Mouse (Mus musculus): ENCODE measurements around the gene F8. TPM values are rescaled to one million over a fixed set of nuclear protein-coding genes. Genes with fewer than 3 reads are reported as not detected.
A peak's percentile ranks its signal among the peaks of the same experiment; 100 is the strongest.

F8 gene
- polyA plus RNA-seq (2016; fragmentation: Nextera tagmentation; extraction: Ambion mirVana): 1.3 and 1.8 TPM in 2 replicates

GRCm38 (mm10) chrX:75382195-75382771 is at the start of gene F8, which contains the start of gene Fundc2:
F8 (minus strand) TSS chrX:75382615.
Fundc2 (plus strand) TSS chrX:75382399.
- 8% methylated on average over 24 of the region's 25 CpGs for whole genome bisulfite sequencing
- peak within 1 kb of the TSS; percentile 92 for H3K27ac ChIP-seq
- H3K4me3 ChIP-seq: peak within 1 kb of the TSS; percentile 59
- H3K27me3 ChIP-seq (ENCODE audit: insufficient read depth, poor library complexity, severe bottlenecking): no peaks in the 10 kb centered on the region
- H3K36me3 ChIP-seq: peaks cover 1% of the 10 kb centered on the region; the same call in 1 of the 2 replicates
- peak; percentile 92 for DNase-seq (ENCODE audit: low spot score)
- H3K9me3 ChIP-seq: no peaks in the 10 kb centered on the region
- H3K4me1 ChIP-seq: no peaks in the 10 kb centered on the region

- H3K27ac ChIP-seq: peak within 1 kb of the TSS; percentile 90
- DNase-seq (ENCODE audit: low spot score): peak; percentile 96
- WGBS: 11% methylated on average over 52 of the region's 52 CpGs
- H3K9me3 ChIP-seq: no peaks in the 10 kb centered on the region
- H3K36me3 ChIP-seq: no peaks in the 10 kb centered on the region
- no peaks in the 10 kb centered on the region for H3K4me1 ChIP-seq
- peak within 1 kb of the TSS; percentile 62 for H3K4me3 ChIP-seq
- no peaks in the 10 kb centered on the region for H3K27me3 ChIP-seq (ENCODE audit: insufficient read depth, poor library complexity, severe bottlenecking)
Measured at GRCm38 (mm10) chrX:75415936-75416785, 33.7 kb upstream of the F8 start, which contains the start of the genes Cmc4, Mtcp1 and Brcc3. Cmc4 (minus strand) TSS chrX:75416584. Mtcp1 (minus strand) TSS chrX:75416588. Brcc3 (plus strand) TSS chrX:75416628.

GRCm38 (mm10) chrX:75409711-75410110 is 27.3 kb upstream of the F8 start:
- H3K4me1 ChIP-seq: no peaks in the 10 kb centered on the region
- H3K9me3 ChIP-seq: no peaks in the 10 kb centered on the region
- 91% methylated on average over 1 of the region's 1 CpGs for WGBS
- H3K36me3 ChIP-seq: no peaks in the 10 kb centered on the region
- no peak for DNase-seq (ENCODE audit: low spot score)
- no peak overlapping the region for H3K4me3 ChIP-seq
- H3K27ac ChIP-seq: no peak overlapping the region
- no peaks in the 10 kb centered on the region for H3K27me3 ChIP-seq (ENCODE audit: insufficient read depth, poor library complexity, severe bottlenecking)

- no peaks in the 10 kb centered on the region for H3K36me3 ChIP-seq
- DNase-seq (ENCODE audit: low spot score): no peak
- no peak overlapping the region for H3K4me3 ChIP-seq
- H3K9me3 ChIP-seq: no peaks in the 10 kb centered on the region
- H3K27me3 ChIP-seq (ENCODE audit: insufficient read depth, poor library complexity, severe bottlenecking): no peaks in the 10 kb centered on the region
- no peak overlapping the region for H3K27ac ChIP-seq
- no peaks in the 10 kb centered on the region for H3K4me1 ChIP-seq
Measured at GRCm38 (mm10) chrX:75403350-75403749, 20.9 kb upstream of the F8 start.

- Histone ChIP-seq H3K36me3 (0 out of 2 replicates have a peak, but pooled peaks cover under 1% of the 10 kb centered on the region), H3K9me3 (no peaks in the 10 kb centered on the region), H3K4me1 (no peaks in the 10 kb centered on the region), H3K27me3 (ENCODE audit: insufficient read depth, poor library complexity, severe bottlenecking) (no peaks in the 10 kb centered on the region), H3K4me3 (no peak overlapping the region), H3K27ac (no peak overlapping the region)
- no peak for DNase-seq (ENCODE audit: low spot score)
- WGBS: 71% methylated on average over 2 of the region's 2 CpGs
Measured at GRCm38 (mm10) chrX:75402668-75403067, 20.3 kb upstream of the F8 start.

- Histone ChIP-seq H3K36me3 (peaks cover 8% of the 10 kb centered on the region; the same call in 1 of the 2 replicates), H3K9me3 (no peaks in the 10 kb centered on the region), H3K4me1 (no peaks in the 10 kb centered on the region), H3K27ac (no peak overlapping the region), H3K27me3 (ENCODE audit: insufficient read depth, poor library complexity, severe bottlenecking) (no peaks in the 10 kb centered on the region), H3K4me3 (no peak overlapping the region)
- 86% methylated on average over 1 of the region's 1 CpGs for WGBS
- no peak for DNase-seq (ENCODE audit: low spot score)
Measured at GRCm38 (mm10) chrX:75399471-75399870, 17.1 kb upstream of the F8 start.

GRCm38 (mm10) chrX:75381699-75382098 is 716 bp downstream of the F8 start:
- DNase-seq (ENCODE audit: low spot score): no peak
- Histone ChIP-seq H3K4me1 (no peaks in the 10 kb centered on the region), H3K27me3 (ENCODE audit: insufficient read depth, poor library complexity, severe bottlenecking) (no peaks in the 10 kb centered on the region), H3K4me3 (peak overlapping the region; percentile 59), H3K9me3 (no peaks in the 10 kb centered on the region), H3K27ac (peak overlapping the region; percentile 92), H3K36me3 (no peaks in the 10 kb centered on the region)
- 70% methylated on average over 5 of the region's 5 CpGs for WGBS

GRCm38 (mm10) chrX:75381176-75381575 is 1.2 kb downstream of the F8 start:
- no peak overlapping the region for H3K4me3 ChIP-seq
- no peaks in the 10 kb centered on the region for H3K4me1 ChIP-seq
- H3K9me3 ChIP-seq: no peaks in the 10 kb centered on the region
- no peaks in the 10 kb centered on the region for H3K36me3 ChIP-seq
- 89% methylated on average over 1 of the region's 1 CpGs for WGBS
- no peak for DNase-seq (ENCODE audit: low spot score)
- H3K27ac ChIP-seq: no peak overlapping the region
- no peaks in the 10 kb centered on the region for H3K27me3 ChIP-seq (ENCODE audit: insufficient read depth, poor library complexity, severe bottlenecking)

GRCm38 (mm10) chrX:75376815-75377214 is 5.6 kb downstream of the F8 start:
- no peak for DNase-seq (ENCODE audit: low spot score)
- Histone ChIP-seq H3K36me3 (no peaks in the 10 kb centered on the region), H3K27ac (no peak overlapping the region), H3K27me3 (ENCODE audit: insufficient read depth, poor library complexity, severe bottlenecking) (no peaks in the 10 kb centered on the region), H3K4me1 (no peaks in the 10 kb centered on the region), H3K4me3 (no peak overlapping the region), H3K9me3 (no peaks in the 10 kb centered on the region)

- no peaks in the 10 kb centered on the region for H3K9me3 ChIP-seq
- H3K4me3 ChIP-seq: no peak overlapping the region
- no peaks in the 10 kb centered on the region for H3K36me3 ChIP-seq
- whole genome bisulfite sequencing: 60% methylated on average over 2 of the region's 2 CpGs
- no peak overlapping the region for H3K27ac ChIP-seq
- DNase-seq (ENCODE audit: low spot score): no peak
- no peaks in the 10 kb centered on the region for H3K27me3 ChIP-seq (ENCODE audit: insufficient read depth, poor library complexity, severe bottlenecking)
- no peaks in the 10 kb centered on the region for H3K4me1 ChIP-seq
Measured at GRCm38 (mm10) chrX:75372666-75373425, 9.6 kb downstream of the F8 start.

- no peaks in the 10 kb centered on the region for H3K36me3 ChIP-seq
- H3K4me1 ChIP-seq: no peaks in the 10 kb centered on the region
- no peak for DNase-seq (ENCODE audit: low spot score)
- no peaks in the 10 kb centered on the region for H3K9me3 ChIP-seq
- no peak overlapping the region for H3K4me3 ChIP-seq
- no peak overlapping the region for H3K27ac ChIP-seq
- H3K27me3 ChIP-seq (ENCODE audit: insufficient read depth, poor library complexity, severe bottlenecking): no peaks in the 10 kb centered on the region
Measured at GRCm38 (mm10) chrX:75370197-75370596, 12.2 kb downstream of the F8 start.

GRCm38 (mm10) chrX:75323556-75323955 is 58.9 kb downstream of the F8 start:
- Histone ChIP-seq H3K27ac (no peak overlapping the region), H3K4me1 (no peaks in the 10 kb centered on the region), H3K27me3 (ENCODE audit: insufficient read depth, poor library complexity, severe bottlenecking) (no peaks in the 10 kb centered on the region), H3K4me3 (no peak overlapping the region), H3K36me3 (no peaks in the 10 kb centered on the region), H3K9me3 (no peaks in the 10 kb centered on the region)
- DNase-seq (ENCODE audit: low spot score): no peak
- WGBS: 81% methylated on average over 4 of the region's 4 CpGs

GRCm38 (mm10) chrX:75271676-75272075 is 110.7 kb downstream of the F8 start:
- Histone ChIP-seq H3K27ac (no peak overlapping the region), H3K36me3 (no peaks in the 10 kb centered on the region), H3K4me3 (no peak overlapping the region), H3K9me3 (no peaks in the 10 kb centered on the region), H3K27me3 (ENCODE audit: insufficient read depth, poor library complexity, severe bottlenecking) (no peaks in the 10 kb centered on the region), H3K4me1 (no peaks in the 10 kb centered on the region)
- DNase-seq (ENCODE audit: low spot score): no peak
- 64% methylated on average over 8 of the region's 8 CpGs for WGBS
